Mouse (Mus musculus) spleen, embryonic (tissue): ENCODE measurements around the gene Clmp.
"Not testable (repeated sequence)": the region's sequence is repeated elsewhere in the genome, so short reads cannot be mapped to it uniquely, and the experiment has no call there.

ENCODE experiments used
- CTCF ChIA-PET: fragments of 350-600 bp; sonication (Branson Sonifier 250); formaldehyde crosslinking; loops from one replicate; lab custom pipeline; 2022; lab: Charles Lee

Clmp gene

GRCm38 (mm10) chr9:40730701-40731590 is 45.2 kb downstream of the Clmp start:
- CTCF ChIA-PET: no interaction called here

- CTCF ChIA-PET: no interaction called here
These were observed 45.9 kb downstream of the Clmp start for GRCm38 (mm10) chr9:40731591-40732048.

- CTCF ChIA-PET: no interaction called here
These were observed 46.5 kb downstream of the Clmp start for GRCm38 (mm10) chr9:40732302-40732701.

GRCm38 (mm10) chr9:40737117-40737516 is 51.4 kb downstream of the Clmp start:
- CTCF ChIA-PET: interaction anchor here (1.1 kb wide), 1 partner anchor 98 kb away, joined by 12 read pairs; no protein-coding TSS in a partner anchor

DNA sequence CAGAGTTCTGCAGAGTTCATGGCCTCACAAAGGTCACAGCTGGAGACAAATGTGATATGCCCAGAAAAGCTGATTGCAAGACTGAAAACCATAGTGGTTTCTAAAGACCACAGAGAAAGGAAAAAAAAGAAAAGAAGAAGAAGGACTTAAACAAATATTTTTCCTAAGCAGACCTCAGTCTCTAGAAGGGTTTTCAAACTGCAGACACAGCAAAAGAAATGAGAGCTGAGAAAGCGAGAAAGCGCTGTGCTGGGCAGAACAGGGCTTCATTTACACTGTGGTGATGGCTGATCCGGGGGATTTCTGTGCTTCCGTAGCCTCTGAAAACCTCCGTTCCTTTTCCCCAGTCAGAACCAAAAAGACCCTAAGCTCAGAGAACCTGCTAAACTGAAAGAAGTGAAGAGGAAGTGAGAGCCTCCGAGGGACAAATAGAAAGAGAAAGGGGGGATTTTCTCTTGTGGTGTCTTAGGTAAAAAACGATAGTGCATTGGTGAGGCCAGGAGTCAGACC is 57.8 kb downstream of the Clmp start:
- CTCF ChIA-PET: interaction anchor here (0.7 to 1.1 kb wide), 2 partner anchors 25 to 333 kb away, joined by 3 to 11 read pairs; no protein-coding TSS in a partner anchor

- CTCF ChIA-PET: interaction anchor here (0.6 to 1.1 kb wide), 2 partner anchors 11 to 26 kb away, joined by 3 to 11 read pairs; no protein-coding TSS in a partner anchor
These were observed 58.5 kb downstream of the Clmp start for GRCm38 (mm10) chr9:40744233-40744632.

GRCm38 (mm10) chr9:40746796-40747195 is 61.0 kb downstream of the Clmp start:
- CTCF ChIA-PET: interaction anchor here (0.6 kb wide), 1 partner anchor 12 kb away, joined by 3 read pairs; no protein-coding TSS in a partner anchor

DNA sequence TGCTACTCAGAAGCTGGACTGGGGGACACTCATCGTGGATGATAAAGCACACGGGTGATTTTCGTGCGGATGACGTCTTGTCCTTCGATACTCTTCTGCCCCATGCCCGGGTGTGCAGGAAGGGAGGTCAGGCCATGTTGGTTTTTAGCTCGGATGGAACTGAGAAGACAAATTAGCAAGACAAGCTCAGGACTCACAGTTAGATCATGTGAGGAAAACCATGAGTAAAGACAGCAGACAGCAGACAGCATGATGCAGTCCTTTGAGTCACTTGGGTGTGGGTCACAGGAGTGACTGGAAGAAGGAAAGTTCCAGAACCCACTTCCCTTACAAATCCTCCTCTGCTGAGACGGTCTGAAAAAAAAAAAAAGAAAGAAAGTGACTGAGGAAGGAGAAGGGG is 61.5 kb downstream of the Clmp start:
- CTCF ChIA-PET: interaction anchor here (0.6 kb wide), 1 partner anchor 12 kb away, joined by 3 read pairs; no protein-coding TSS in a partner anchor

DNA sequence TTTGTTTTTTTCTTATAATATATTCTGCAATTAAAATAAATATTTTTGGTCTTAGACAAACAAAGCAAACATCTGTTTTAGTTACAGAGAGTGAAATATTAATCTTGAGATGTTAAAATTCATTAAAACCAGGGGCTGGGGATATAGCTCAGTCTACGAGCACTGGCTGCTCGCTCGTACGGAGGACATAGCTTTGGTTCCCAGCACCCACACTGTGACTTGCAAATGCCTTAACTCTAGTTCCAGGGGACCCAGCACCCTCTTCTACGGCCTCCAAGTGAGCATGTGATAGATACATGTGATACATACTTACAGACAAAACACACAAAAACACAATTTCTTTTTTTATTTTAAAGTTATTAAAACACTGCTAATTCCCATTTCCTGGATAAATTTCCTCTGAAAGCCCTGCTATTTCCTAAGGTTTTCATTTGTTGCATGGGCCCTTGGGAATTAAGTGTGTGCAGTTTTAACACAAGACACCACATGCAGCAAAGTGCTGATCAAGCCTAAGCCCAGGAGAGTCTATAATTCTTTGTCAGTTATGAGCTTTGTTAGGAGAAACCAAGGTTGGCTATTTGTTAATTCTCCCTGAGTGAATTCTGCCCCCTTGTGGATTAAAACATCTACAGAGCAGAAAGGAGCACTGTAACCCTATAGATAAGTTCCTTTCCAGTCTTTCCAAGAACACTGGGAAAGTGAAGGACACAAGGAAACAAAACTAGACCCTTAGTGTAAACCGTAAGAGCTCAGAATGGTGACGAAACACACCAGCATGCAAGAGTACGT is 64.3 kb downstream of the Clmp start:
- CTCF ChIA-PET: interaction anchor here (0.5 to 0.7 kb wide), 2 partner anchors 13 to 112 kb away, joined by 3 read pairs; no protein-coding TSS in a partner anchor

- CTCF ChIA-PET: interaction anchor here (0.6 to 2.3 kb wide), 2 partner anchors 38 to 116 kb away, joined by 4 to 6 read pairs; no protein-coding TSS in a partner anchor
These were observed 66.0 kb downstream of the Clmp start for GRCm38 (mm10) chr9:40751749-40752148.

DNA sequence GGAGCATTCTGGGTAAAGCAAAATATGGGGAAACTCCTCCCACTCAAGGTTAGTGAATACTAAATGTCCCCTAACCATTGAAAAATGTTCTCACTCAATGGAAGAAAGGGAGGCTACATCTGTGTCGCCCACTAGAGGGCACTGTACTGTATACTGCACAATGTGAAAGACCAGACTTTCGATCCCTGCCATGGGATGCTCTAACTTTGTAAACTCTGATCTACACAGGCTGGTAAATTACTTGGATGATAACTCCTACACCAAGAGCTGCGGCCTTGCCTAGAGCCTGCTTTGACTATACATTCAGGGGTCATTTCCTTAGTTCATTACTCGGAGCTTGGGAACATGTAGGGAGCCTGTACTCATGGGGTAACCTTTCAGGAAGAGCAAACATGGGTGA is 70.6 kb downstream of the Clmp start:
- CTCF ChIA-PET: interaction anchor here (0.9 to 1.1 kb wide), 2 partner anchors 121 to 140 kb away, joined by 3 to 6 read pairs; no protein-coding TSS in a partner anchor

- CTCF ChIA-PET: interaction anchor here (0.6 to 1.1 kb wide), 6 partner anchors 112 to 296 kb away, joined by 3 to 11 read pairs (median 6); no protein-coding TSS in a partner anchor
These were observed 71.4 kb downstream of the Clmp start for GRCm38 (mm10) chr9:40757105-40757626.

GRCm38 (mm10) chr9:40757685-40758270 is 72.0 kb downstream of the Clmp start:
- CTCF ChIA-PET: interaction anchor here (0.6 to 1.0 kb wide), 5 partner anchors 18 to 297 kb away, joined by 3 to 11 read pairs (median 5); no protein-coding TSS in a partner anchor

DNA sequence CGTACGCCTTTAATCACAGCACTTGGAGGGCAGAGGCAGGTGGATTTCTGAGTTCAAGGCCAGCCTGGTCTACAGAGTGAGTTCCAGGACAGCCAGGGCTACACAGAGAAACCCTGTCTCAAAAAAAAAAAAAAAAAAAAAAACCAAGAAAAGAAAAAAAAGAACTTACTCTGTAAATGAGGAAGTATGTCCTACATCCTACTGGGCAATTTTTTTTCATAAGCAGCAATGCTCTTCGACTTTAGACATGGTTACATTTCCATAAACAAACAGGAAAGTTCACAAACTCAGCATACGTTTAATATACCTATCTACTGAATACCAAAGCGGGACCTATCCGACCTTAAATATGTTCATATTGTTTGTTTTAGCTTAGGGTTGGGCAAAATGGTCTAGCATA is 76.6 kb downstream of the Clmp start:
- CTCF ChIA-PET: interaction anchor here (0.7 kb wide), 1 partner anchor 12 kb away, joined by 3 read pairs; no protein-coding TSS in a partner anchor

GRCm38 (mm10) chr9:40764887-40765580 is 79.3 kb downstream of the Clmp start:
- CTCF ChIA-PET: no interaction called here

- CTCF ChIA-PET: no interaction called here
These were observed 79.8 kb downstream of the Clmp start for GRCm38 (mm10) chr9:40765581-40765940.

- CTCF ChIA-PET: no interaction called here
These were observed 80.4 kb downstream of the Clmp start for GRCm38 (mm10) chr9:40766058-40766605.

GRCm38 (mm10) chr9:40767946-40768345 is 82.2 kb downstream of the Clmp start:
- CTCF ChIA-PET: no interaction called here

GRCm38 (mm10) chr9:40772246-40772645 is 86.5 kb downstream of the Clmp start:
- CTCF ChIA-PET: no interaction called here

GRCm38 (mm10) chr9:40773142-40773541 is 87.4 kb downstream of the Clmp start:
- CTCF ChIA-PET: not testable (repeated sequence)
